Mouse (Mus musculus) cerebellum, adult 2 months (tissue): Measurements from ENCODE around the gene Dmpk. TPM values are rescaled to one million over a fixed set of nuclear protein-coding genes. Genes with fewer than 3 reads are reported as not detected.

Source experiments
- DNase-seq, 2 experiments: peaks; one replicate each; pipeline ENCODE4 v3.0.0; 2021
- H3K27ac ChIP-seq: fragments of 200-500 bp; 2 replicates; pipeline ENCODE4 v1.5.1; 2012; ENCODE audit warnings: low read length, control low read depth, inconsistent platforms; ENCODE audit not compliant: insufficient read depth
- H3K27me3 ChIP-seq: fragments of 200-500 bp; 2 replicates; pipeline ENCODE4 v1.6.1; 2012; ENCODE audit warnings: inconsistent platforms, mild to moderate bottlenecking, low read length, moderate library complexity; ENCODE audit not compliant: control insufficient read depth, insufficient read depth
- H3K4me1 ChIP-seq: fragments of 200-500 bp; 2 replicates; pipeline ENCODE4 v1.6.1; 2011; ENCODE audit warnings: low read length; ENCODE audit not compliant: control insufficient read depth, insufficient read depth
- H3K4me3 ChIP-seq: fragments of 200-500 bp; replicated peaks from 2 replicates; pipeline ENCODE3; 2011; ENCODE audit warnings: mild to moderate bottlenecking, low read depth, low read length, control low read depth; ENCODE audit not compliant: insufficient read depth
- CTCF ChIP-seq: fragments of 200-500 bp; IDR thresholded peaks from 2 replicates; pipeline ENCODE4 v1.5.1; 2011; ENCODE audit warnings: low read depth, mild to moderate bottlenecking, control low read depth, low read length, moderate library complexity, borderline replicate concordance; ENCODE audit not compliant: insufficient read depth
- POLR2A ChIP-seq: fragments of 200-500 bp; IDR thresholded peaks from 2 replicates; pipeline ENCODE4 v1.6.1; 2011; ENCODE audit warnings: low read length, control low read depth, borderline replicate concordance; ENCODE audit not compliant: insufficient read depth
- WGBS: fragments of 180-500 bp; shearing (Covaris S2); methylation state at CpG from one replicate; pipeline ENCODE4 v1.1.7; 2018; 5-methylcytosine and 5-hydroxymethylcytosine counted together
- polyA plus RNA-seq: library from polyadenylated mRNA; depleted of rRNA; stranded (reverse); fragments of >200 nt; gene quantifications from 2 replicates; pipeline ENCODE4 v1.2.3, GENCODE M21; 2012

Gene Dmpk
- polyA plus RNA-seq, 1 experiment: 40.1 TPM

- 76% methylated on average over 15 of the region's 15 CpGs for WGBS
- H3K27ac ChIP-seq: no peak overlapping the region
- no peak for DNase-seq
Observed at GRCm38 (mm10) chr7:19052345-19053135, 31.1 kb upstream of the Dmpk start.

GRCm38 (mm10) chr7:19053136-19053532 is 30.5 kb upstream of the Dmpk start:
- Histone ChIP-seq H3K27me3 (no peaks in the 10 kb centered on the region), H3K4me1 (no peaks in the 10 kb centered on the region; the same call in 1 of the 2 replicates), H3K27ac (no peak overlapping the region), H3K4me3 (no peak overlapping the region)
- DNase-seq: no peak
- TF ChIP-seq POLR2A (no peak), CTCF (no peak)
- 80% methylated on average over 7 of the region's 7 CpGs for WGBS

More at GRCm38 (mm10) chr7:19052345-19053135, 31.1 kb upstream of the Dmpk start:
- Histone ChIP-seq H3K4me1 (no peaks in the 10 kb centered on the region; the same call in 1 of the 2 replicates), H3K4me3 (no peak overlapping the region), H3K27me3 (no peaks in the 10 kb centered on the region)
- TF ChIP-seq CTCF (no peak), POLR2A (no peak)

GRCm38 (mm10) chr7:19054047-19054776 is 29.4 kb upstream of the Dmpk start, which contains the start of gene Rsph6a:
Gene Rsph6a (plus strand): TSS chr7:19054690.
- WGBS: 14% methylated on average over 32 of the region's 33 CpGs
- Histone ChIP-seq H3K27me3 (no peaks in the 10 kb centered on the region), H3K4me1 (no peaks in the 10 kb centered on the region; the same call in 1 of the 2 replicates), H3K27ac (no peak within 1 kb of the TSS), H3K4me3 (no peak within 1 kb of the TSS)
- DNase-seq: peak in 1 of 2 experiments; percentile 50
- TF ChIP-seq POLR2A: no peak
- TF ChIP-seq CTCF: peak; percentile 49

- Histone ChIP-seq H3K27ac (no peak overlapping the region), H3K27me3 (no peaks in the 10 kb centered on the region), H3K4me1 (no peaks in the 10 kb centered on the region; the same call in 1 of the 2 replicates), H3K4me3 (no peak overlapping the region)
- 62% methylated on average over 9 of the region's 9 CpGs for WGBS
- DNase-seq: no peak
- TF ChIP-seq CTCF: no peak
Observed at GRCm38 (mm10) chr7:19054777-19055076, 28.9 kb upstream of the Dmpk start.

GRCm38 (mm10) chr7:19055108-19055507 is 28.5 kb upstream of the Dmpk start:
- H3K4me1 ChIP-seq: no peaks in the 10 kb centered on the region; the same call in 1 of the 2 replicates
- no peak overlapping the region for H3K4me3 ChIP-seq
- 87% methylated on average over 8 of the region's 8 CpGs for WGBS
- DNase-seq: no peak
- TF ChIP-seq POLR2A (no peak), CTCF (no peak)
- no peak overlapping the region for H3K27ac ChIP-seq
- H3K27me3 ChIP-seq: no peaks in the 10 kb centered on the region

GRCm38 (mm10) chr7:19057405-19057804 is 26.2 kb upstream of the Dmpk start:
- WGBS: 90% methylated on average over 10 of the region's 10 CpGs
- no peak overlapping the region for H3K27ac ChIP-seq
- H3K4me3 ChIP-seq: no peak overlapping the region
- H3K4me1 ChIP-seq: no peaks in the 10 kb centered on the region; the same call in 1 of the 2 replicates
- DNase-seq: no peak
- TF ChIP-seq CTCF: no peak
- no peak for TF ChIP-seq POLR2A
- H3K27me3 ChIP-seq: no peaks in the 10 kb centered on the region

GRCm38 (mm10) chr7:19065896-19066295 is 17.8 kb upstream of the Dmpk start:
- WGBS: 56% methylated on average over 13 of the region's 13 CpGs
- H3K4me3 ChIP-seq: no peak overlapping the region
- no peak overlapping the region for H3K27ac ChIP-seq
- no peaks in the 10 kb centered on the region; the same call in 1 of the 2 replicates for H3K27me3 ChIP-seq
- TF ChIP-seq POLR2A: no peak
- no peaks in the 10 kb centered on the region for H3K4me1 ChIP-seq
- no peak for DNase-seq

- 50% methylated on average over 14 of the region's 14 CpGs for WGBS
- H3K4me3 ChIP-seq: no peak overlapping the region
- no peak overlapping the region for H3K27ac ChIP-seq
- no peaks in the 10 kb centered on the region; the same call in 1 of the 2 replicates for H3K27me3 ChIP-seq
- DNase-seq: peak in 1 of 2 experiments; percentile 9
- no peaks in the 10 kb centered on the region for H3K4me1 ChIP-seq
- TF ChIP-seq POLR2A (no peak), CTCF (no peak)
Observed at GRCm38 (mm10) chr7:19067063-19067462, 16.6 kb upstream of the Dmpk start.
